Mouse (Mus musculus): ENCODE data around the gene Umodl1. TPM values are rescaled to one million over a fixed set of nuclear protein-coding genes. Genes with fewer than 3 reads are reported as not detected.

Gene Umodl1
- polyA plus RNA-seq, 1 experiment from 2014 or later, result not detected

DNA sequence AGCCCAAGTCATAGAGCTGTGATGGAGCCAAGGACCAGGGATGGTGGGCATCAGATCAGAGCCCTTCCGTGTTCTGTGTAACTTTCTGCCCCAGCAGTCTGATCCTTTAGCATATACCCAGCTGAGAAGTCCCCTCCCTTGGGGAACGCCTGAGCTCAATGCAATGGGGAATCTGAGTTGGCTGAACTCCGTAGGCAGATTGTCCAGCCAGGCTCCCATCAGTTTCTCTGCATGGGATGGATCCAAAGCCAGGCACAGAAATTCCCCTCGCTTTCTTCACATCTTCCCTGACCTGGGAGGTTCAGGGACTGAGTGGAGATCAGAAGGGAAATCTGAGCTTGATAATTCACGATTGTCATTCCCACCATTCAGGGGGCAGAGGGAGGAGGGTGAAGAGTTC lies 19.1 kb upstream of the Umodl1 start:
- no peaks in the 10 kb centered on the region for H3K27me3 ChIP-seq (ENCODE audit: control insufficient read depth, insufficient read depth, low read length)
- no peak for DNase-seq (ENCODE audit: low spot score)
- no peak overlapping the region for H3K4me2 ChIP-seq (replicated peaks; ENCODE audit: low read depth, low read length)
- no peak overlapping the region for H3K27ac ChIP-seq (ENCODE audit: low read depth, low read length)
- H3K9ac ChIP-seq (ENCODE audit: low read depth, low read length), result no peak overlapping the region
- no peaks in the 10 kb centered on the region for H3K36me3 ChIP-seq (ENCODE audit: control insufficient read depth, insufficient read depth, low read length)
- no peak overlapping the region for H3K4me3 ChIP-seq (ENCODE audit: low read depth, low read length)
- WGBS, result 53% methylated on average over 5 of the region's 5 CpGs
- ATAC-seq (ENCODE audit: low FRiP score), result no peak
- H3K4me1 ChIP-seq (replicated peaks; ENCODE audit: control insufficient read depth, insufficient read depth, low read length), result no peaks in the 10 kb centered on the region
- H3K9me3 ChIP-seq (ENCODE audit: control insufficient read depth, low read length), result no peaks in the 10 kb centered on the region

DNA sequence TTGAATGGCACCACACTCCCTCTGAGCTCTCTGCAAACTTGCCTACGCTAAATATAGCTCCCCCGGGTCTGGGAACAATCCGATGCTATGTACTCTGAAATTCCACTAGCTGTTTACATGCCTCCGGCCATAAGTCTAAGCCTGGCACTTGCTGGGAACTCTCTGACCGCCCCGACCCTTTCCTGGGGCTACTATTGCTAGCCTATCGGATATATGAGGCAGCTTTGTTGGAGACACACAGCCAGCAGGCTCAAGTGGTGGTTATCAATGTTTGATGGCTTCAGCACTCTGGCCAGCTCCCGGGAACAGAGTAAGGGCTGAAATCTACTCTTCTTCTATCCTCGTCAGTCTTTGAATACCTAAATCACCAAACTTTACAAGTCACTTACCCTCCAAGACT lies 15.9 kb upstream of the Umodl1 start:
- no peaks in the 10 kb centered on the region for H3K4me1 ChIP-seq (replicated peaks; ENCODE audit: control insufficient read depth, insufficient read depth, low read length)
- WGBS, result 60% methylated on average over 9 of the region's 9 CpGs

DNA sequence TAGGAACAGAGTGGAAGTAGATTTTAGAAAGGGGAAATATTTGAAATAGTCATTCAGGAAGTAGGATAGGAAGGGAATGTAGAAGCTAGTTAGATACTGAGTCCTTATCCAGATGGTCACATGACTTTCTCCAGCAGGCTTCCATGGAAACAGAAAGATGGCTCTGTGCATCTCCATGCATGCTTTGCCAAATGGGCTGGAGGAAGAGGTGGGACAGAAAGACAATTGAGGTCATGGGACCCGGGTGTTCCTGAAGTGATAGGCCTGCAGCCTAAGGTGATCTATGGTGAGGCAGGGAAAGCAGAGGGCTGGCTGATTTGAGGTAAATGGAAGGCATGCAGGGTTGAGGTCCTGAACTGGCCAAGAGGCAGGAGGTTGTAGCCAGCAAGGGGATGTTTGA lies 6.1 kb upstream of the Umodl1 start:
- 76% methylated on average over 1 of the region's 1 CpGs for WGBS
- ATAC-seq (ENCODE audit: low FRiP score), result no peak

More for the DNA sequence above, 15.9 kb upstream of the Umodl1 start:
- Histone ChIP-seq H3K9ac (ENCODE audit: low read depth, low read length) (no peak overlapping the region), H3K9me3 (ENCODE audit: control insufficient read depth, low read length) (no peaks in the 10 kb centered on the region), H3K27me3 (ENCODE audit: control insufficient read depth, insufficient read depth, low read length) (no peaks in the 10 kb centered on the region), H3K4me2 (replicated peaks; ENCODE audit: low read depth, low read length) (no peak overlapping the region), H3K27ac (ENCODE audit: low read depth, low read length) (no peak overlapping the region), H3K4me3 (ENCODE audit: low read depth, low read length) (no peak overlapping the region), H3K36me3 (ENCODE audit: control insufficient read depth, insufficient read depth, low read length) (no peaks in the 10 kb centered on the region)
- DNase-seq (ENCODE audit: low spot score) (peak; percentile 49), ATAC-seq (ENCODE audit: low FRiP score) (no peak)

GRCm38 (mm10) chr17:30950780-30951179 lies 3.7 kb upstream of the Umodl1 start:
- DNase-seq (ENCODE audit: low spot score) (peak; percentile 86), ATAC-seq (ENCODE audit: low FRiP score) (no peak)
- H3K9me3 ChIP-seq (ENCODE audit: control insufficient read depth, low read length), result no peaks in the 10 kb centered on the region
- H3K4me2 ChIP-seq (replicated peaks; ENCODE audit: low read depth, low read length), result no peak overlapping the region
- H3K9ac ChIP-seq (ENCODE audit: low read depth, low read length), result no peak overlapping the region
- no peaks in the 10 kb centered on the region for H3K4me1 ChIP-seq (replicated peaks; ENCODE audit: control insufficient read depth, insufficient read depth, low read length)
- WGBS, result 11% methylated on average over 7 of the region's 7 CpGs
- H3K27me3 ChIP-seq (ENCODE audit: control insufficient read depth, insufficient read depth, low read length), result no peaks in the 10 kb centered on the region
- H3K4me3 ChIP-seq (ENCODE audit: low read depth, low read length), result no peak overlapping the region
- H3K36me3 ChIP-seq (ENCODE audit: control insufficient read depth, insufficient read depth, low read length), result no peaks in the 10 kb centered on the region
- no peak overlapping the region for H3K27ac ChIP-seq (ENCODE audit: low read depth, low read length)

More for the DNA sequence above, 6.1 kb upstream of the Umodl1 start:
- Histone ChIP-seq H3K4me3 (ENCODE audit: low read depth, low read length) (no peak overlapping the region), H3K4me1 (replicated peaks; ENCODE audit: control insufficient read depth, insufficient read depth, low read length) (no peaks in the 10 kb centered on the region), H3K27me3 (ENCODE audit: control insufficient read depth, insufficient read depth, low read length) (no peaks in the 10 kb centered on the region), H3K9ac (ENCODE audit: low read depth, low read length) (no peak overlapping the region), H3K36me3 (ENCODE audit: control insufficient read depth, insufficient read depth, low read length) (no peaks in the 10 kb centered on the region), H3K27ac (ENCODE audit: low read depth, low read length) (no peak overlapping the region), H3K4me2 (replicated peaks; ENCODE audit: low read depth, low read length) (no peak overlapping the region), H3K9me3 (ENCODE audit: control insufficient read depth, low read length) (no peaks in the 10 kb centered on the region)
- no peak for DNase-seq (ENCODE audit: low spot score)

GRCm38 (mm10) chr17:30951600-30951999 lies 2.8 kb upstream of the Umodl1 start:
- Histone ChIP-seq H3K9ac (ENCODE audit: low read depth, low read length) (no peak overlapping the region), H3K27me3 (ENCODE audit: control insufficient read depth, insufficient read depth, low read length) (no peaks in the 10 kb centered on the region), H3K4me2 (replicated peaks; ENCODE audit: low read depth, low read length) (no peak overlapping the region), H3K4me1 (replicated peaks; ENCODE audit: control insufficient read depth, insufficient read depth, low read length) (no peaks in the 10 kb centered on the region), H3K27ac (ENCODE audit: low read depth, low read length) (no peak overlapping the region), H3K9me3 (ENCODE audit: control insufficient read depth, low read length) (no peaks in the 10 kb centered on the region), H3K36me3 (ENCODE audit: control insufficient read depth, insufficient read depth, low read length) (no peaks in the 10 kb centered on the region), H3K4me3 (ENCODE audit: low read depth, low read length) (no peak overlapping the region)
- ATAC-seq (ENCODE audit: low FRiP score) (no peak), DNase-seq (ENCODE audit: low spot score) (no peak)
- 70% methylated on average over 8 of the region's 8 CpGs for WGBS

DNA sequence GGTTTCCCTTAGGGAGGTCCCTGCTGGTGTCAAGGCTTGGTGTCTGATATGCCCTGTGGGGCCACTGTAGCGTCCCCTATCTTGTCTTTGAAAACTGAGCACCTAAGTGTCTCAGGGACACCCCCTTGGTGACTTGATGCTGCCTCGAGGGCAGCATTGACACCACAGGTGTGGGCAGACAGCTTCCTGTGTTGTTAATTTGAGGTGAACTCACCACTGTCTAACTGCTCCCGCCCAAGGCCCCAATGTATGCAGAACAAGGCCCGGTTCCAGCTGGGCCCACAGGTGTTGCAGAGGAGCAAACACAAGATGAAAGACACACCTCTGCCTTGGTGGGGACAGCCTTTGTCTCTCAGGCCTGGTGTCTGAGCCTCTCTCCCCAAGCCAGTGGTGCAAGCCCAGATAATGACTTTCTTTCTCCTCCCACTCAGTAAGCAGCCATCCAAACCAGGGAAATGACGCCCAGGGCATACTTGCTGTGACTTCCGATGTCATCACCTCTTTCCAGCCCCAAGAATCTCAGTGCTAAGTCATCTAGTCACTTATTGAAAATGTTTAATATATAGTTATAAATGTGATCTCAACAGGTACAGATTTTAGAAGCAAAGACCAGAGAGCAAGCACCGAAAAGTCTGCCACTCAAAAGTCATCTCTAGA lies 7.6 kb downstream of the Umodl1 start:
- no peaks in the 10 kb centered on the region for H3K36me3 ChIP-seq (ENCODE audit: control insufficient read depth, insufficient read depth, low read length)
- WGBS, result 79% methylated on average over 7 of the region's 7 CpGs

GRCm38 (mm10) chr17:30962880-30963279 lies 8.4 kb downstream of the Umodl1 start:
- H3K9ac ChIP-seq (ENCODE audit: low read depth, low read length), result no peak overlapping the region
- no peak overlapping the region for H3K4me2 ChIP-seq (replicated peaks; ENCODE audit: low read depth, low read length)
- no peak overlapping the region for H3K27ac ChIP-seq (ENCODE audit: low read depth, low read length)
- no peaks in the 10 kb centered on the region for H3K36me3 ChIP-seq (ENCODE audit: control insufficient read depth, insufficient read depth, low read length)
- ATAC-seq (ENCODE audit: low FRiP score), result no peak
- no peaks in the 10 kb centered on the region for H3K27me3 ChIP-seq (ENCODE audit: control insufficient read depth, insufficient read depth, low read length)
- H3K4me1 ChIP-seq (replicated peaks; ENCODE audit: control insufficient read depth, insufficient read depth, low read length), result 0 out of 2 replicates have a peak, but pooled peaks cover 2% of the 10 kb centered on the region
- WGBS, result 46% methylated on average over 2 of the region's 2 CpGs
- no peak overlapping the region for H3K4me3 ChIP-seq (ENCODE audit: low read depth, low read length)
- no peak for DNase-seq (ENCODE audit: low spot score)
- no peaks in the 10 kb centered on the region for H3K9me3 ChIP-seq (ENCODE audit: control insufficient read depth, low read length)

More for the DNA sequence above, 7.6 kb downstream of the Umodl1 start:
- Histone ChIP-seq H3K4me2 (replicated peaks; ENCODE audit: low read depth, low read length) (no peak overlapping the region), H3K9me3 (ENCODE audit: control insufficient read depth, low read length) (no peaks in the 10 kb centered on the region), H3K27ac (ENCODE audit: low read depth, low read length) (no peak overlapping the region), H3K27me3 (ENCODE audit: control insufficient read depth, insufficient read depth, low read length) (no peaks in the 10 kb centered on the region), H3K9ac (ENCODE audit: low read depth, low read length) (no peak overlapping the region), H3K4me1 (replicated peaks; ENCODE audit: control insufficient read depth, insufficient read depth, low read length) (0 out of 2 replicates have a peak, but pooled peaks cover 2% of the 10 kb centered on the region), H3K4me3 (ENCODE audit: low read depth, low read length) (no peak overlapping the region)
- ATAC-seq (ENCODE audit: low FRiP score), result no peak
- DNase-seq (ENCODE audit: low spot score), result no peak

DNA sequence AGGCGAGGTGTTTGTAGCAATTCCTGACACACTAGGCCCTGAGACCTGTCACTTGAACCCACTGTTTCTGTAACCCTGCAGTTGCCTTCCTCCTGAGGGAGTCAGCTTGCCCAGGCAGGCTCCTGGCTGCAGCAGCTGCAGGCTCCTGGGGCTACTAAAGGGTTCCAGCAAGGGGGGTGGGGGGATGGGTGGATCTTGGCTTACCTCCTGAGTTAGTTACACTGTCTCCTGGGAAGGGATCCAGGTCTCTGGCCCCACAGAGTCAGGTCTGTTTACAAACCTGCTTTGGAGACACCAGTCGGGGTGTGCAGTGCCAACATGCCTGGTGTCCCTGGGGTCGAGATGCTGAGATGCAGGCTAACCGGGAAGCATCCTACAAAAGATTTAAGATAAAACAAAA lies 15.5 kb downstream of the Umodl1 start:
- H3K4me3 ChIP-seq (ENCODE audit: low read depth, low read length), result no peak overlapping the region
- no peaks in the 10 kb centered on the region for H3K4me1 ChIP-seq (replicated peaks; ENCODE audit: control insufficient read depth, insufficient read depth, low read length)
- H3K27me3 ChIP-seq (ENCODE audit: control insufficient read depth, insufficient read depth, low read length), result no peaks in the 10 kb centered on the region
- WGBS, result 59% methylated on average over 4 of the region's 4 CpGs
- ATAC-seq (ENCODE audit: low FRiP score) (no peak), DNase-seq (ENCODE audit: low spot score) (no peak)
- no peaks in the 10 kb centered on the region for H3K9me3 ChIP-seq (ENCODE audit: control insufficient read depth, low read length)
- H3K36me3 ChIP-seq (ENCODE audit: control insufficient read depth, insufficient read depth, low read length), result no peaks in the 10 kb centered on the region
- no peak overlapping the region for H3K27ac ChIP-seq (ENCODE audit: low read depth, low read length)
- H3K9ac ChIP-seq (ENCODE audit: low read depth, low read length), result no peak overlapping the region
- no peak overlapping the region for H3K4me2 ChIP-seq (replicated peaks; ENCODE audit: low read depth, low read length)

- ATAC-seq (ENCODE audit: low FRiP score), result no peak
Measured at GRCm38 (mm10) chr17:30971877-30972276, 17.4 kb downstream of the Umodl1 start.

More at GRCm38 (mm10) chr17:30971877-30972276, 17.4 kb downstream of the Umodl1 start:
- 88% methylated on average over 7 of the region's 7 CpGs for WGBS
- no peak overlapping the region for H3K4me2 ChIP-seq (replicated peaks; ENCODE audit: low read depth, low read length)
- H3K4me1 ChIP-seq (replicated peaks; ENCODE audit: control insufficient read depth, insufficient read depth, low read length), result no peaks in the 10 kb centered on the region
- H3K36me3 ChIP-seq (ENCODE audit: control insufficient read depth, insufficient read depth, low read length), result no peaks in the 10 kb centered on the region
- no peak overlapping the region for H3K9ac ChIP-seq (ENCODE audit: low read depth, low read length)
- no peak overlapping the region for H3K4me3 ChIP-seq (ENCODE audit: low read depth, low read length)
- no peak overlapping the region for H3K27ac ChIP-seq (ENCODE audit: low read depth, low read length)
- H3K9me3 ChIP-seq (ENCODE audit: control insufficient read depth, low read length), result no peaks in the 10 kb centered on the region
- no peak for DNase-seq (ENCODE audit: low spot score)
- H3K27me3 ChIP-seq (ENCODE audit: control insufficient read depth, insufficient read depth, low read length), result no peaks in the 10 kb centered on the region

Measured in hindbrain, embryonic 11.5 days (tissue).